Mouse (Mus musculus) liver, postnatal 0 days (tissue): ENCODE measurements at regions not wholly inside any gene's neighbourhood (a gene's known extent, or its start where the extent isn't known, plus 50 kb on each side); places are given as distances from the start of the nearest gene placed in this dataset.

Experiments used
- CTCF ChIP-seq: sonication (generic); IDR thresholded peaks from 2 replicates; pipeline ENCODE4 v1.5.1; 2016; ENCODE audit warnings: antibody characterized with exemption, low read depth
- EP300 ChIP-seq: IDR thresholded peaks from 2 replicates; pipeline ENCODE4 v1.6.1; 2016; ENCODE audit warnings: antibody characterized with exemption, low read depth, mild to moderate bottlenecking

GRCm38 (mm10) chr8:64542501-64542900, 150.4 kb downstream of the Cpe start:
- TF ChIP-seq CTCF (no peak), EP300 (no peak)
